In the genomic region with DNA sequence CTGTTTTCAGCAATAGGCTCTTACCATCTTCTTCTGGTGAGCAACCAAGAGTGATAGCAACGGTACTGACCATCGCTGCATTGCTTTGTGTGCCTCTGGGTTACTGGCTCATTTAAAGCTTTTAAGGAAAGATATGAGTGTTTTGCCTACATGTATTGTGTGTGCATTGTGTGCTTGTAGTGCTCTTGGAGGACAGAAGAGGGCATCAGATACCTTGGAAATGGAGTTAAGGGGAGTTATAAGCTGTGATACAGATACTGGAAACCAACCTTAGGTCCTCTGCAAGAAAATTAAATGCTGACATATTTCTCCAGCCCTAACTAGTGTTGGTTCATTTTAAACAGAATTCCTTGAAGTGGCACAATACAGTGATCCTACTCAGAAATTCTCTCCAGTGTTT, we compare ENCODE assay signal across 16 mouse cellular contexts. TPM values are rescaled to one million over a fixed set of nuclear protein-coding genes. Genes with fewer than 3 reads are reported as not detected.
A peak's percentile ranks its signal among the peaks of the same experiment; 100 is the strongest.
DNase-seq lines count a peak whose midpoint lies in the region; ATAC-seq and TF ChIP-seq lines count a peak whose summit lies in the region.
"Had no signal": no experiment of that assay in that cellular context is flagged by ENCODE, and none has a peak within 500 bp of the region (broad histone marks: within the 10 kb centered on the region; RNA-seq: fewer than 3 reads in every experiment).

No protein-coding gene starts in this region.

- no peaks in the 10 kb centered on the region for H3K27me3 ChIP-seq in forebrain, postnatal 0 days (ENCODE audit: insufficient read depth, low read length)
- H3K27me3 ChIP-seq in forebrain, embryonic 16.5 days (replicated peaks; ENCODE audit: control insufficient read depth, insufficient read depth, low read length) = no peaks in the 10 kb centered on the region
- H3K27me3 ChIP-seq in lung, embryonic 14.5 days (ENCODE audit: insufficient read depth, low read length) = no peaks in the 10 kb centered on the region
- H3K27me3 ChIP-seq in MEL (ENCODE audit: control insufficient read depth in 1 of 2, insufficient read depth in 2 of 2, low read length in 2 of 2) = peaks cover 1 to 3% of the 10 kb centered on the region in 2 experiments; a peak in 3 of 4 replicates
- H3K27me3 ChIP-seq: heart, embryonic 15.5 days; liver, embryonic 15.5 days had no signal

- H3K27ac ChIP-seq in forebrain, postnatal 0 days (ENCODE audit: low read depth, low read length) = no peak overlapping the region
- H3K27ac ChIP-seq in forebrain, embryonic 16.5 days (ENCODE audit: low read length) = no peak overlapping the region
- H3K27ac ChIP-seq in lung, embryonic 14.5 days (ENCODE audit: low read depth) = no peak overlapping the region
- H3K27ac ChIP-seq in MEL (ENCODE audit: control insufficient read depth, low read depth, low read length) = no peak overlapping the region
- H3K27ac ChIP-seq: heart, embryonic 15.5 days; liver, embryonic 15.5 days had no signal

- H3K9me3 ChIP-seq in forebrain, postnatal 0 days (ENCODE audit: low read length) = no peaks in the 10 kb centered on the region
- H3K9me3 ChIP-seq in forebrain, embryonic 16.5 days (ENCODE audit: control insufficient read depth, low read length) = no peaks in the 10 kb centered on the region
- no peaks in the 10 kb centered on the region for H3K9me3 ChIP-seq in lung, embryonic 14.5 days (ENCODE audit: low read depth, low read length)
- no peaks in the 10 kb centered on the region for H3K9me3 ChIP-seq in MEL (replicated peaks; ENCODE audit: insufficient read depth, low read length)
- H3K9me3 ChIP-seq: heart, embryonic 15.5 days; liver, embryonic 15.5 days had no signal

- TF ChIP-seq RAD21 in MEL (IDR thresholded peaks at IDR 0.05; ENCODE audit: low read depth, low read length) = peak; percentile 83

- H3K79me2 ChIP-seq in MEL (ENCODE audit: control insufficient read depth, insufficient read depth, low read length, poor library complexity) = no peaks in the 10 kb centered on the region

- DNase-seq in forebrain, postnatal 0 days = no peak
- DNase-seq in lung, embryonic 14.5 days = peak; percentile 32
- no peak for DNase-seq in lung, adult 18-20 months
- peak; percentile 76 for DNase-seq in MEL (ENCODE audit: low read depth, low spot score)
- peak; percentile 10 for DNase-seq in naive thymus-derived CD4-positive, alpha-beta T cell, adult 2 months (ENCODE audit: low read depth)
- DNase-seq in ovary, adult 18-20 months (ENCODE audit: low spot score) = no peak
- DNase-seq: adrenal gland, adult 8-10 months; cerebellum, adult 18-20 months; layer of hippocampus, postnatal 36 days had no signal

- H3K4me3 ChIP-seq in forebrain, postnatal 0 days (ENCODE audit: low read depth, low read length) = no peak overlapping the region
- no peak overlapping the region for H3K4me3 ChIP-seq in forebrain, embryonic 16.5 days (replicated peaks; ENCODE audit: low read length)
- no peak overlapping the region for H3K4me3 ChIP-seq in lung, embryonic 14.5 days (ENCODE audit: low read depth, low read length)
- no peak overlapping the region for H3K4me3 ChIP-seq in MEL (ENCODE audit: control insufficient read depth in 1 of 2, insufficient read depth in 1 of 2, low read depth in 2 of 2, low read length in 2 of 2)
- H3K4me3 ChIP-seq: heart, embryonic 15.5 days; liver, embryonic 15.5 days had no signal

- TF ChIP-seq POLR2A in MEL (IDR thresholded peaks at IDR 0.05; ENCODE audit: control insufficient read depth in 1 of 2, insufficient read depth in 1 of 2, low read depth in 1 of 2, low read length in 2 of 2, poor library complexity in 1 of 2) = no peak

- no peak for ATAC-seq in forebrain, postnatal 0 days
- ATAC-seq in forebrain, embryonic 16.5 days = no peak
- no peak for ATAC-seq in lung, embryonic 14.5 days (ENCODE audit: insufficient read depth)
- no peak for ATAC-seq in frontal cortex, adult (ENCODE audit: low TSS enrichment)
- ATAC-seq: midbrain, embryonic 16.5 days had no signal

- peaks cover 16% of the 10 kb centered on the region; the same call in 1 of the 2 replicates for H3K36me3 ChIP-seq in forebrain, postnatal 0 days (ENCODE audit: insufficient read depth)
- no peaks in the 10 kb centered on the region for H3K36me3 ChIP-seq in forebrain, embryonic 16.5 days (ENCODE audit: control insufficient read depth, insufficient read depth)
- peaks cover 21% of the 10 kb centered on the region; the same call in 1 of the 2 replicates for H3K36me3 ChIP-seq in lung, embryonic 14.5 days (ENCODE audit: insufficient read depth)
- peaks cover 0 to 5% of the 10 kb centered on the region in 2 experiments; a peak in 1 of 4 replicates for H3K36me3 ChIP-seq in MEL (ENCODE audit: control insufficient read depth in 1 of 2, insufficient read depth in 2 of 2, low read length in 2 of 2)
- H3K36me3 ChIP-seq: heart, embryonic 15.5 days; liver, embryonic 15.5 days had no signal

- 77% methylated on average over 2 of the region's 2 CpGs for WGBS in forebrain, postnatal 0 days
- 75% methylated on average over 2 of the region's 2 CpGs for WGBS in forebrain, embryonic 16.5 days
- 74% methylated on average over 2 of the region's 2 CpGs for WGBS in lung, embryonic 14.5 days

- H3K9ac ChIP-seq in forebrain, postnatal 0 days = no peak overlapping the region
- H3K9ac ChIP-seq in forebrain, embryonic 16.5 days (replicated peaks; ENCODE audit: low read depth, low read length) = no peak overlapping the region
- no peak overlapping the region for H3K9ac ChIP-seq in lung, embryonic 14.5 days
- no peak overlapping the region for H3K9ac ChIP-seq in MEL (ENCODE audit: control insufficient read depth, low read depth, low read length, poor library complexity, severe bottlenecking)
- H3K9ac ChIP-seq: heart, embryonic 15.5 days; liver, embryonic 15.5 days had no signal

- H3K4me1 ChIP-seq in forebrain, postnatal 0 days (ENCODE audit: insufficient read depth) = no peaks in the 10 kb centered on the region
- H3K4me1 ChIP-seq in forebrain, embryonic 16.5 days (replicated peaks; ENCODE audit: control insufficient read depth, insufficient read depth, low read length) = no peaks in the 10 kb centered on the region
- no peaks in the 10 kb centered on the region for H3K4me1 ChIP-seq in lung, embryonic 14.5 days (ENCODE audit: insufficient read depth)
- H3K4me1 ChIP-seq in MEL (ENCODE audit: control insufficient read depth in 1 of 2, insufficient read depth in 2 of 2, low read length in 2 of 2) = peaks cover 0 to 6% of the 10 kb centered on the region in 2 experiments; a peak in 1 of 4 replicates
- H3K4me1 ChIP-seq: heart, embryonic 15.5 days; liver, embryonic 15.5 days had no signal

- peak; percentile 51 for TF ChIP-seq CTCF in forebrain, postnatal 0 days (IDR thresholded peaks at IDR 0.05; ENCODE audit: low read depth)
- peak; percentile 57 for TF ChIP-seq CTCF in lung, embryonic 14.5 days (IDR thresholded peaks at IDR 0.05; ENCODE audit: low read depth)
- TF ChIP-seq CTCF in MEL (IDR thresholded peaks at IDR 0.05 in 2 of 3, conservative IDR thresholded peaks at IDR 0.05 in 1 of 3; ENCODE audit: control insufficient read depth in 1 of 3, insufficient read depth in 1 of 3, low read depth in 2 of 3, low read length in 3 of 3, poor library complexity in 1 of 3, severe bottlenecking in 1 of 3) = peak in 2 of 3 experiments; percentile 50 to 80; a peak in 4 of 6 replicates

- H3K4me2 ChIP-seq in forebrain, postnatal 0 days (ENCODE audit: low read depth) = no peak overlapping the region
- no peak overlapping the region for H3K4me2 ChIP-seq in forebrain, embryonic 16.5 days (ENCODE audit: low read length)
- no peak overlapping the region for H3K4me2 ChIP-seq in lung, embryonic 14.5 days
- H3K4me2 ChIP-seq: heart, embryonic 15.5 days; liver, embryonic 15.5 days had no signal

- TF ChIP-seq EP300 in MEL (IDR thresholded peaks at IDR 0.05; ENCODE audit: low read depth in 1 of 2, low read length in 2 of 2) = no peak

RNA-seq across cellular contexts. Expression of a gene that starts 8.6 kb away (rescaled TPM):
- 18.4 and 20.4 TPM in 2 replicates for total RNA-seq in forebrain, postnatal 0 days (2014; rRNA removed)
- polyA plus RNA-seq in forebrain, postnatal 0 days (2015; fragmentation: Nextera tagmentation; extraction: Ambion mirVana) = 20.4 and 22.4 TPM in 2 replicates
- 18.1 and 19.0 TPM in 2 replicates for polyA plus RNA-seq in forebrain, embryonic 16.5 days (2015; fragmentation: Nextera tagmentation; extraction: Ambion mirVana)
- 49.1 and 59.0 TPM in 2 replicates for polyA plus RNA-seq in lung, embryonic 14.5 days (2014; fragmentation: Nextera tagmentation; extraction: Ambion mirVana)
- 6.5 and 8.2 TPM in 2 replicates for total RNA-seq in MEL (2012; rRNA removed)
- 10 to 100 TPM in 1 of 2 experiments, not detected in 1; 10.7 TPM for polyA plus RNA-seq in MEL (2012; ENCODE audit: insufficient read depth in 1 of 2, insufficient read length in 2 of 2, low read depth in 1 of 2, low replicate concordance in 2 of 2, missing spikeins in 1 of 2)

RNA-seq across cellular contexts. Expression of a gene that starts 16.2 kb away (rescaled TPM):
- total RNA-seq in forebrain, postnatal 0 days (2014; rRNA removed) = not detected in 2 replicates
- not detected in 2 replicates for polyA plus RNA-seq in forebrain, postnatal 0 days (2015; fragmentation: Nextera tagmentation; extraction: Ambion mirVana)
- polyA plus RNA-seq in forebrain, embryonic 16.5 days (2015; fragmentation: Nextera tagmentation; extraction: Ambion mirVana) = not detected in 2 replicates
- polyA plus RNA-seq in lung, embryonic 14.5 days (2014; fragmentation: Nextera tagmentation; extraction: Ambion mirVana) = not detected in 2 replicates
- total RNA-seq in MEL (2012; rRNA removed) = not detected in 2 replicates
- polyA plus RNA-seq in MEL (2012; ENCODE audit: insufficient read depth in 1 of 2, insufficient read length in 2 of 2, low read depth in 1 of 2, low replicate concordance in 2 of 2, missing spikeins in 1 of 2) = not detected
- total RNA-seq: adrenal gland, adult 8-10 months; layer of hippocampus, postnatal 36 days had no signal
- polyA plus RNA-seq: heart, embryonic 15.5 days; intestine, embryonic 14.5 days; liver, embryonic 15.5 days; spleen, adult 2 months had no signal

RNA-seq across cellular contexts. Expression of a gene that starts 16.3 kb away (rescaled TPM):
- not detected in 2 replicates for total RNA-seq in forebrain, postnatal 0 days (2014; rRNA removed)
- polyA plus RNA-seq in forebrain, postnatal 0 days (2015; fragmentation: Nextera tagmentation; extraction: Ambion mirVana) = 0.45 TPM in 1 of 2 replicates, not detected in the other
- 0.73 and 0.86 TPM in 2 replicates for polyA plus RNA-seq in forebrain, embryonic 16.5 days (2015; fragmentation: Nextera tagmentation; extraction: Ambion mirVana)
- polyA plus RNA-seq in lung, embryonic 14.5 days (2014; fragmentation: Nextera tagmentation; extraction: Ambion mirVana) = not detected in 2 replicates
- not detected in 2 replicates for total RNA-seq in MEL (2012; rRNA removed)
- polyA plus RNA-seq in MEL (2012; ENCODE audit: insufficient read depth in 1 of 2, insufficient read length in 2 of 2, low read depth in 1 of 2, low replicate concordance in 2 of 2, missing spikeins in 1 of 2) = not detected
- total RNA-seq: layer of hippocampus, postnatal 36 days had no signal
- polyA plus RNA-seq: heart, embryonic 15.5 days; intestine, embryonic 14.5 days; liver, embryonic 15.5 days; spleen, adult 2 months had no signal

RNA-seq across cellular contexts. Expression of a gene that starts 17.5 kb away (rescaled TPM):
- not detected in 2 replicates for total RNA-seq in forebrain, postnatal 0 days (2014; rRNA removed)
- polyA plus RNA-seq in forebrain, postnatal 0 days (2015; fragmentation: Nextera tagmentation; extraction: Ambion mirVana) = 0.16 TPM in 1 of 2 replicates, not detected in the other
- 0.27 TPM in 1 of 2 replicates, not detected in the other for polyA plus RNA-seq in forebrain, embryonic 16.5 days (2015; fragmentation: Nextera tagmentation; extraction: Ambion mirVana)
- polyA plus RNA-seq in lung, embryonic 14.5 days (2014; fragmentation: Nextera tagmentation; extraction: Ambion mirVana) = not detected in 2 replicates
- total RNA-seq in MEL (2012; rRNA removed) = not detected in 2 replicates
- under 1 TPM in 1 of 2 experiments, not detected in 1; 0.11 TPM for polyA plus RNA-seq in MEL (2012; ENCODE audit: insufficient read depth in 1 of 2, insufficient read length in 2 of 2, low read depth in 1 of 2, low replicate concordance in 2 of 2, missing spikeins in 1 of 2)
- total RNA-seq: adrenal gland, adult 8-10 months; layer of hippocampus, postnatal 36 days had no signal
- polyA plus RNA-seq: heart, embryonic 15.5 days; intestine, embryonic 14.5 days; liver, embryonic 15.5 days; midbrain, embryonic 16.5 days; spleen, adult 2 months had no signal

RNA-seq across cellular contexts. Expression of a gene that starts 35.3 kb away (rescaled TPM):
- 78.7 and 99.8 TPM in 2 replicates for total RNA-seq in forebrain, postnatal 0 days (2014; rRNA removed)
- 68.7 and 76.7 TPM in 2 replicates for polyA plus RNA-seq in forebrain, postnatal 0 days (2015; fragmentation: Nextera tagmentation; extraction: Ambion mirVana)
- polyA plus RNA-seq in forebrain, embryonic 16.5 days (2015; fragmentation: Nextera tagmentation; extraction: Ambion mirVana) = 134 and 138 TPM in 2 replicates
- polyA plus RNA-seq in lung, embryonic 14.5 days (2014; fragmentation: Nextera tagmentation; extraction: Ambion mirVana) = 63.3 and 66.0 TPM in 2 replicates
- total RNA-seq in MEL (2012; rRNA removed) = 86.2 and 90.0 TPM in 2 replicates
- 100 to 1,000 TPM in 1 of 2 experiments, not detected in 1; 114 TPM for polyA plus RNA-seq in MEL (2012; ENCODE audit: insufficient read depth in 1 of 2, insufficient read length in 2 of 2, low read depth in 1 of 2, low replicate concordance in 2 of 2, missing spikeins in 1 of 2)

Comparison
In these comparisons a context has a peak if more than half of its experiments do, and no peak if none do; other contexts are left out.
1. DNase-seq: peak in lung, embryonic 14.5 days (single experiment), MEL (single experiment) and naive thymus-derived CD4-positive, alpha-beta T cell, adult 2 months (single experiment); none in forebrain, postnatal 0 days (single experiment), lung, adult 18-20 months (0 of 2) and ovary, adult 18-20 months (single experiment).
2. Peak in every context shown above with its lines, with median percentiles within 50 percentile points of each other: CTCF ChIP-seq.